Mouse (Mus musculus) myocyte (in vitro differentiated cells): ENCODE data around the gene Spcs3.

ENCODE experiments used
- CEBPB ChIP-seq: IDR thresholded peaks from 2 replicates; pipeline ENCODE4 v1.6.1; 2011; ENCODE audit warnings: mild to moderate bottlenecking, moderate library complexity; ENCODE audit not compliant: poor library complexity, insufficient read depth, severe bottlenecking
- E2F4 ChIP-seq: IDR thresholded peaks from one replicate; pipeline ENCODE4 v1.6.1; 2011; ENCODE audit warnings: mild to moderate bottlenecking, control low read depth, moderate library complexity; ENCODE audit not compliant: insufficient read depth
- MAX ChIP-seq: IDR thresholded peaks from one replicate; pipeline ENCODE4 v1.6.1; 2011; ENCODE audit warnings: low read depth, mild to moderate bottlenecking, control low read depth
- MYOD1 ChIP-seq, 3 experiments: IDR thresholded peaks; one replicate each; pipeline ENCODE4 v1.6.1; 2011; ENCODE audit warnings: control low read depth in 2 of 3, low read depth in 2 of 3, mild to moderate bottlenecking in 2 of 3, moderate library complexity in 1 of 3; ENCODE audit not compliant: insufficient read length in 2 of 3, control insufficient read depth in 1 of 3
- MYOG ChIP-seq, 3 experiments: IDR thresholded peaks; one replicate each; pipeline ENCODE4 v1.6.1; 2011; ENCODE audit warnings: control low read depth in 2 of 3, low read depth in 2 of 3, mild to moderate bottlenecking in 2 of 3; ENCODE audit not compliant: insufficient read length in 2 of 3, control insufficient read depth in 1 of 3, insufficient read depth in 1 of 3
- POLR2A ChIP-seq: IDR thresholded peaks from one replicate; pipeline ENCODE4 v1.6.1; 2011; ENCODE audit warnings: low read depth, mild to moderate bottlenecking, control low read depth, moderate library complexity; ENCODE audit not compliant: insufficient read length
- POLR2AphosphoS2 ChIP-seq: IDR thresholded peaks from one replicate; pipeline ENCODE4 v1.6.1; 2011; ENCODE audit warnings: low read depth, control low read depth; ENCODE audit not compliant: insufficient read length
- REST ChIP-seq: IDR thresholded peaks from one replicate; pipeline ENCODE4 v1.6.1; 2011; ENCODE audit warnings: mild to moderate bottlenecking, control low read depth, moderate library complexity; ENCODE audit not compliant: insufficient read depth, insufficient read length
- SRF ChIP-seq: IDR thresholded peaks from one replicate; pipeline ENCODE4 v1.6.1; 2011; ENCODE audit warnings: low read depth; ENCODE audit not compliant: control insufficient read depth, insufficient read length
- TCF12 ChIP-seq: IDR thresholded peaks from one replicate; pipeline ENCODE4 v1.6.1; 2011; ENCODE audit warnings: mild to moderate bottlenecking, control low read depth; ENCODE audit not compliant: poor library complexity, insufficient read depth, severe bottlenecking
- USF1 ChIP-seq: IDR thresholded peaks from one replicate; pipeline ENCODE4 v1.6.1; 2011; ENCODE audit warnings: low read depth, mild to moderate bottlenecking, control low read depth, moderate library complexity

GRCm38 (mm10) chr8:54550026-54550574, 20.3 kb upstream of the Spcs3 start:
- TF ChIP-seq POLR2A (peak; percentile 85), MYOG (IDR thresholded peaks at IDR 0.05; ENCODE audit: control insufficient read depth in 1 of 3, insufficient read depth in 1 of 3, insufficient read length in 2 of 3, low read depth in 2 of 3) (peak in 2 of 3 experiments; percentile 39 to 58), USF1 (no peak), MAX (no peak), MYOD1 (IDR thresholded peaks at IDR 0.05; ENCODE audit: control insufficient read depth in 1 of 3, insufficient read length in 2 of 3, low read depth in 2 of 3) (peak; percentile 72 to 84 (median 76)), E2F4 (no peak), TCF12 (peak; percentile 37), CEBPB (peak; percentile 85), REST (no peak), SRF (peak; percentile 72), POLR2AphosphoS2 (peak; percentile 96)
